Mouse (Mus musculus) induced T-regulatory cell, adult 2 months (primary cell): ENCODE data around the gene Mfap1b.
"Not testable (repeated sequence)": the region's sequence is repeated elsewhere in the genome, so short reads cannot be mapped to it uniquely, and the experiment has no call there.

Source experiments
- DNase-seq: peaks from one replicate; pipeline ENCODE4 v3.0.0-alpha.2; 2012; ENCODE audit warnings: low read depth

The Mfap1b gene

GRCm38 (mm10) chr2:121473301-121474179 is at the start of gene Mfap1b:
TSS of gene Mfap1b (minus strand) at chr2:121474067.
- peak; percentile 92 for DNase-seq

GRCm38 (mm10) chr2:121522830-121523229 is 49.0 kb upstream of the Mfap1b start:
- DNase-seq, result not testable (repeated sequence)

- DNase-seq, result no peak
These were observed 48.1 kb upstream of the Mfap1b start for GRCm38 (mm10) chr2:121522006-121522405.

- DNase-seq, result not testable (repeated sequence)
These were observed 44.8 kb upstream of the Mfap1b start for GRCm38 (mm10) chr2:121518711-121519110.

- no peak for DNase-seq
These were observed 44.2 kb upstream of the Mfap1b start for GRCm38 (mm10) chr2:121518106-121518505.

- DNase-seq, result no peak
These were observed 40.3 kb upstream of the Mfap1b start for GRCm38 (mm10) chr2:121514211-121514610.

GRCm38 (mm10) chr2:121512991-121513765 is 39.3 kb upstream of the Mfap1b start:
- not testable (repeated sequence) for DNase-seq

- DNase-seq, result peak; percentile 91
These were observed 37.5 kb upstream of the Mfap1b start for GRCm38 (mm10) chr2:121511401-121511800.

- DNase-seq, result peak; percentile 60
These were observed 35.7 kb upstream of the Mfap1b start for GRCm38 (mm10) chr2:121509584-121509983.

GRCm38 (mm10) chr2:121507951-121508330 is 34.1 kb upstream of the Mfap1b start:
- no peak for DNase-seq

GRCm38 (mm10) chr2:121507173-121507950 is 33.5 kb upstream of the Mfap1b start:
- peak; percentile 38 for DNase-seq

- peak; percentile 94 for DNase-seq
These were observed 32.3 kb upstream of the Mfap1b start, which contains the start of the genes Mfap1a and Wdr76 for GRCm38 (mm10) chr2:121505942-121506882. TSS of gene Mfap1a (minus strand) at chr2:121506665. TSS of gene Wdr76 (plus strand) at chr2:121506723.

- DNase-seq, result not testable (repeated sequence)
These were observed 27.7 kb upstream of the Mfap1b start for GRCm38 (mm10) chr2:121501550-121501949.

- DNase-seq, result not testable (repeated sequence)
These were observed 10.5 kb upstream of the Mfap1b start for GRCm38 (mm10) chr2:121484403-121484802.

GRCm38 (mm10) chr2:121483576-121483975 is 9.7 kb upstream of the Mfap1b start:
- no peak for DNase-seq

- DNase-seq, result not testable (repeated sequence)
These were observed 7.0 kb upstream of the Mfap1b start for GRCm38 (mm10) chr2:121480916-121481315.

GRCm38 (mm10) chr2:121480498-121480897 is 6.6 kb upstream of the Mfap1b start:
- DNase-seq, result peak; percentile 74

- no peak for DNase-seq
These were observed 3.8 kb upstream of the Mfap1b start for GRCm38 (mm10) chr2:121477491-121478266.

- not testable (repeated sequence) for DNase-seq
These were observed 1.4 kb upstream of the Mfap1b start for GRCm38 (mm10) chr2:121475306-121475705.

GRCm38 (mm10) chr2:121474180-121474535 is 291 bp upstream of the Mfap1b start:
- DNase-seq, result no peak
